Mouse (Mus musculus): ENCODE results near the gene Qars. TPM values are rescaled to one million over a fixed set of nuclear protein-coding genes. Genes with fewer than 3 reads are reported as not detected.
A peak's percentile ranks its signal among the peaks of the same experiment; 100 is the strongest.

Gene Qars
- polyA plus RNA-seq, 1 experiment from 2014 or later: 62.3 TPM

GRCm38 (mm10) chr9:108469430-108469829 lies 38.1 kb upstream of the Qars start:
- ATAC-seq: no peak
- WGBS: 85% methylated on average over 5 of the region's 5 CpGs
- no peaks in the 10 kb centered on the region for H3K9me3 ChIP-seq (ENCODE audit: control insufficient read depth, low read length)
- H3K4me3 ChIP-seq (ENCODE audit: low read length): no peak overlapping the region
- H3K4me1 ChIP-seq (ENCODE audit: control insufficient read depth, insufficient read depth, low read depth, low read length): no peaks in the 10 kb centered on the region
- no peak overlapping the region for H3K9ac ChIP-seq (ENCODE audit: low read depth, low read length)
- no peaks in the 10 kb centered on the region for H3K27me3 ChIP-seq (replicated peaks; ENCODE audit: control insufficient read depth, insufficient read depth, low read length)
- no peak overlapping the region for H3K27ac ChIP-seq (ENCODE audit: low read depth, low read length)
- H3K4me2 ChIP-seq (ENCODE audit: low read length): no peak overlapping the region
- peaks cover 6% of the 10 kb centered on the region for H3K36me3 ChIP-seq (ENCODE audit: control insufficient read depth, insufficient read depth, low read length)

- Histone ChIP-seq H3K4me3 (ENCODE audit: low read length) (no peak overlapping the region), H3K27me3 (replicated peaks; ENCODE audit: control insufficient read depth, insufficient read depth, low read length) (no peaks in the 10 kb centered on the region), H3K36me3 (ENCODE audit: control insufficient read depth, insufficient read depth, low read length) (peaks cover 5% of the 10 kb centered on the region), H3K27ac (ENCODE audit: low read depth, low read length) (no peak overlapping the region), H3K9me3 (ENCODE audit: control insufficient read depth, low read length) (no peaks in the 10 kb centered on the region), H3K4me2 (ENCODE audit: low read length) (no peak overlapping the region), H3K9ac (ENCODE audit: low read depth, low read length) (no peak overlapping the region), H3K4me1 (ENCODE audit: control insufficient read depth, insufficient read depth, low read depth, low read length) (no peaks in the 10 kb centered on the region)
- ATAC-seq: no peak
- 74% methylated on average over 4 of the region's 4 CpGs for WGBS
Observed at GRCm38 (mm10) chr9:108469845-108470244, 37.7 kb upstream of the Qars start.

GRCm38 (mm10) chr9:108474528-108474927 lies 33.0 kb upstream of the Qars start:
- H3K4me3 ChIP-seq (ENCODE audit: low read length): no peak overlapping the region
- H3K36me3 ChIP-seq (ENCODE audit: control insufficient read depth, insufficient read depth, low read length): no peaks in the 10 kb centered on the region
- H3K9me3 ChIP-seq (ENCODE audit: control insufficient read depth, low read length): no peaks in the 10 kb centered on the region
- 50% methylated on average over 1 of the region's 1 CpGs for WGBS
- no peak overlapping the region for H3K27ac ChIP-seq (ENCODE audit: low read depth, low read length)
- no peak for ATAC-seq
- no peak overlapping the region for H3K9ac ChIP-seq (ENCODE audit: low read depth, low read length)
- peaks cover 11% of the 10 kb centered on the region for H3K4me1 ChIP-seq (ENCODE audit: control insufficient read depth, insufficient read depth, low read depth, low read length)
- no peaks in the 10 kb centered on the region for H3K27me3 ChIP-seq (replicated peaks; ENCODE audit: control insufficient read depth, insufficient read depth, low read length)
- H3K4me2 ChIP-seq (ENCODE audit: low read length): no peak overlapping the region

- peaks cover 16% of the 10 kb centered on the region for H3K4me1 ChIP-seq (ENCODE audit: control insufficient read depth, insufficient read depth, low read depth, low read length)
- no peaks in the 10 kb centered on the region for H3K9me3 ChIP-seq (ENCODE audit: control insufficient read depth, low read length)
- peak overlapping the region; percentile 62 for H3K4me2 ChIP-seq (ENCODE audit: low read length)
- H3K4me3 ChIP-seq (ENCODE audit: low read length): peak overlapping the region; percentile 44
- peak; percentile 62 for ATAC-seq
- under 1% methylated on average over 20 of the region's 20 CpGs for WGBS
- H3K9ac ChIP-seq (ENCODE audit: low read depth, low read length): peak overlapping the region; percentile 58
- H3K27ac ChIP-seq (ENCODE audit: low read depth, low read length): peak overlapping the region; percentile 49; the same call in 1 of the 2 replicates
- H3K36me3 ChIP-seq (ENCODE audit: control insufficient read depth, insufficient read depth, low read length): no peaks in the 10 kb centered on the region
- H3K27me3 ChIP-seq (replicated peaks; ENCODE audit: control insufficient read depth, insufficient read depth, low read length): no peaks in the 10 kb centered on the region
Observed at GRCm38 (mm10) chr9:108478638-108479156, 28.8 kb upstream of the Qars start.

GRCm38 (mm10) chr9:108479241-108479640 lies 28.3 kb upstream of the Qars start:
- Histone ChIP-seq H3K27me3 (replicated peaks; ENCODE audit: control insufficient read depth, insufficient read depth, low read length) (no peaks in the 10 kb centered on the region), H3K36me3 (ENCODE audit: control insufficient read depth, insufficient read depth, low read length) (no peaks in the 10 kb centered on the region), H3K4me3 (ENCODE audit: low read length) (peak overlapping the region; percentile 44), H3K4me1 (ENCODE audit: control insufficient read depth, insufficient read depth, low read depth, low read length) (peaks cover 16% of the 10 kb centered on the region), H3K27ac (ENCODE audit: low read depth, low read length) (no peak overlapping the region), H3K9ac (ENCODE audit: low read depth, low read length) (0 out of 2 replicates have a peak overlapping the region, but pooled peaks have one; percentile 9), H3K9me3 (ENCODE audit: control insufficient read depth, low read length) (no peaks in the 10 kb centered on the region), H3K4me2 (ENCODE audit: low read length) (peak overlapping the region; percentile 62)
- no peak for ATAC-seq
- WGBS: 26% methylated on average over 11 of the region's 11 CpGs

GRCm38 (mm10) chr9:108479721-108480351 lies 27.7 kb upstream of the Qars start, which contains the start of gene Lamb2:
TSS of gene Lamb2 (plus strand) at chr9:108479736.
- Histone ChIP-seq H3K9me3 (ENCODE audit: control insufficient read depth, low read length) (no peaks in the 10 kb centered on the region), H3K4me2 (ENCODE audit: low read length) (peak within 1 kb of the TSS; percentile 62), H3K4me1 (ENCODE audit: control insufficient read depth, insufficient read depth, low read depth, low read length) (peaks cover 16% of the 10 kb centered on the region), H3K27ac (ENCODE audit: low read depth, low read length) (peak within 1 kb of the TSS; percentile 51; the same call in 1 of the 2 replicates), H3K36me3 (ENCODE audit: control insufficient read depth, insufficient read depth, low read length) (no peaks in the 10 kb centered on the region), H3K4me3 (ENCODE audit: low read length) (peak within 1 kb of the TSS; percentile 44), H3K9ac (ENCODE audit: low read depth, low read length) (peak within 1 kb of the TSS; percentile 60), H3K27me3 (replicated peaks; ENCODE audit: control insufficient read depth, insufficient read depth, low read length) (no peaks in the 10 kb centered on the region)
- peak; percentile 60; the same call in 1 of the 2 replicates for ATAC-seq
- 9% methylated on average over 10 of the region's 10 CpGs for WGBS

- no peak overlapping the region for H3K4me2 ChIP-seq (ENCODE audit: low read length)
- H3K9ac ChIP-seq (ENCODE audit: low read depth, low read length): no peak overlapping the region
- no peak overlapping the region for H3K4me3 ChIP-seq (ENCODE audit: low read length)
- no peaks in the 10 kb centered on the region for H3K36me3 ChIP-seq (ENCODE audit: control insufficient read depth, insufficient read depth, low read length)
- H3K27ac ChIP-seq (ENCODE audit: low read depth, low read length): no peak overlapping the region
- WGBS: 94% methylated on average over 28 of the region's 28 CpGs
- no peaks in the 10 kb centered on the region for H3K9me3 ChIP-seq (ENCODE audit: control insufficient read depth, low read length)
- H3K4me1 ChIP-seq (ENCODE audit: control insufficient read depth, insufficient read depth, low read depth, low read length): peaks cover 16% of the 10 kb centered on the region
- ATAC-seq: no peak
- no peaks in the 10 kb centered on the region for H3K27me3 ChIP-seq (replicated peaks; ENCODE audit: control insufficient read depth, insufficient read depth, low read length)
Observed at GRCm38 (mm10) chr9:108480813-108481519, 26.5 kb upstream of the Qars start.

GRCm38 (mm10) chr9:108481520-108482210 lies 25.8 kb upstream of the Qars start:
- no peak for ATAC-seq
- H3K4me3 ChIP-seq (ENCODE audit: low read length): no peak overlapping the region
- H3K4me1 ChIP-seq (ENCODE audit: control insufficient read depth, insufficient read depth, low read depth, low read length): peaks cover 16% of the 10 kb centered on the region
- no peak overlapping the region for H3K27ac ChIP-seq (ENCODE audit: low read depth, low read length)
- WGBS: 90% methylated on average over 19 of the region's 19 CpGs
- H3K36me3 ChIP-seq (ENCODE audit: control insufficient read depth, insufficient read depth, low read length): no peaks in the 10 kb centered on the region
- H3K27me3 ChIP-seq (replicated peaks; ENCODE audit: control insufficient read depth, insufficient read depth, low read length): no peaks in the 10 kb centered on the region
- H3K9me3 ChIP-seq (ENCODE audit: control insufficient read depth, low read length): no peaks in the 10 kb centered on the region
- no peak overlapping the region for H3K4me2 ChIP-seq (ENCODE audit: low read length)
- no peak overlapping the region for H3K9ac ChIP-seq (ENCODE audit: low read depth, low read length)

Measured in hindbrain, embryonic 16.5 days (tissue).